Mouse (Mus musculus) G1E (cell line): ENCODE measurements around the gene Polm.

Experiments used
- CTCF ChIP-seq: IDR thresholded peaks from 2 replicates; pipeline ENCODE4 v1.5.1; 2012; ENCODE audit warnings: low read depth, low read length, inconsistent platforms, mixed read lengths
- GATA1 ChIP-seq: IDR thresholded peaks from 2 replicates; pipeline ENCODE4 v1.6.1; 2012; ENCODE audit warnings: borderline replicate concordance, low read length, inconsistent platforms, mixed read lengths
- GATA2 ChIP-seq: IDR thresholded peaks from 2 replicates; pipeline ENCODE4 v1.6.1; 2012; ENCODE audit warnings: low read depth, low read length, inconsistent platforms, borderline replicate concordance
- TAL1 ChIP-seq: conservative IDR thresholded peaks from 2 replicates; pipeline ENCODE4 v1.6.1; 2012; ENCODE audit warnings: low read depth, low read length, inconsistent platforms, mixed read lengths

- TF ChIP-seq CTCF = no peak
- TF ChIP-seq GATA1 = no peak
- no peak for TF ChIP-seq GATA2
- TF ChIP-seq TAL1 = no peak
These were observed 11.5 kb upstream of the Polm start for GRCm38 (mm10) chr11:5849316-5849715.
